Mouse (Mus musculus) kidney, adult 2 months (tissue): ENCODE results near the gene Wwc1.

Experiments used
- CTCF ChIP-seq: fragments of 200-500 bp; conservative IDR thresholded peaks from 2 replicates; pipeline ENCODE4 v1.5.1; 2011; ENCODE audit warnings: low read depth, mild to moderate bottlenecking, control low read depth, low read length, moderate library complexity, mixed read lengths; ENCODE audit not compliant: insufficient read depth, insufficient read length
- POLR2A ChIP-seq: fragments of 200-500 bp; IDR thresholded peaks from one replicate; pipeline ENCODE4 v1.6.1; 2011; ENCODE audit warnings: low read depth, low read length, control low read depth

DNA sequence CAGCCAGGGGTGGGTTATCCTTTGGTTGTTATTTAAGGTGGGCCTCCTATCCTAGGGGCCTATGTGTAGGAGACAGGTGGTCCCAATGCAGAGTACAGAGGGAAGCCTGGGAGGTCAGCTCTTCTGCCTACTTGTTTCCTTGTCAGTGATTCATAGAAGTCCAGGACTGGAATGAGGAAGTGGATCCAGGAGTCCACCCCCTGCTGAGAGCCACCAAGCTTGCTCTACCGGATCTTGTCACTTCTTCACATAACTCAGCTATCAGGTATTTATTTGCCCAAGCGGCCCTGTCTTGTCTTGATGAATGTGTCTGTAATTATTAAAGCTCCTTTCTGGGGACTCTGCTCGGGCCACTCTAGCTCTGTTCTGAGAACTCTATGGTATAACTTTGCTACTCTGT, 24.8 kb downstream of the Wwc1 start:
- no peak for TF ChIP-seq POLR2A
- TF ChIP-seq CTCF: no peak
